Mouse (Mus musculus): ENCODE data around the gene Depdc7. TPM values are rescaled to one million over a fixed set of nuclear protein-coding genes. Genes with fewer than 3 reads are reported as not detected.

The Depdc7 gene
- polyA plus RNA-seq, 1 experiment from 2014 or later: 0.88 TPM

- 66% methylated on average over 1 of the region's 1 CpGs for WGBS
- Histone ChIP-seq H3K4me2 (ENCODE audit: low read length) (no peak overlapping the region), H3K9me3 (replicated peaks; ENCODE audit: control insufficient read depth, low read length, poor library complexity, severe bottlenecking) (no peaks in the 10 kb centered on the region), H3K4me3 (ENCODE audit: low read depth, low read length) (no peak overlapping the region), H3K27ac (ENCODE audit: low read length) (no peak overlapping the region), H3K9ac (ENCODE audit: low read depth, low read length) (no peak overlapping the region), H3K36me3 (ENCODE audit: control insufficient read depth, insufficient read depth, low read length) (no peaks in the 10 kb centered on the region), H3K4me1 (ENCODE audit: control insufficient read depth, insufficient read depth, low read length) (no peaks in the 10 kb centered on the region), H3K27me3 (ENCODE audit: control insufficient read depth, insufficient read depth, low read depth, low read length) (no peaks in the 10 kb centered on the region)
- ATAC-seq: no peak
Measured at GRCm38 (mm10) chr2:104727369-104727768, 15.3 kb downstream of the Depdc7 start.

DNA sequence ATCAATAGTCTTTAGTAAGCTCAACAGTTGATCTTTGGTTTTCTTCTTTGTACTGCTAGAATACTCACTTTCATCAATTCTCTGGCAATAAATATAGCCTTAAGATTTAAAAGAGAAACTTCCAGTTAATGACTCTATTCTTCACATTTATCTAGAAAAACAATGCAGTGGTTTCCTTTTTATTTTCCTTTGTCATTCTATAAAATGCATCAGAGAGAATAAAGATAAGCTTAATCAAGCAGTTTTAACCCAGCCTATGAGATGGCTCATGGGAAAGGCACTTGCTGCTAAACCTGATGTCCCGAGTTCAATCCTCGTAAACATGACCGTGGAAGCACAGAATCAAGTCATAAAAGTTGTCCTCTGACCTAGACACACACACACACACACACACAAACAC, 20.7 kb downstream of the Depdc7 start:
- Histone ChIP-seq H3K9ac (ENCODE audit: low read depth, low read length) (no peak overlapping the region), H3K36me3 (ENCODE audit: control insufficient read depth, insufficient read depth, low read length) (no peaks in the 10 kb centered on the region), H3K27me3 (ENCODE audit: control insufficient read depth, insufficient read depth, low read depth, low read length) (no peaks in the 10 kb centered on the region), H3K4me1 (ENCODE audit: control insufficient read depth, insufficient read depth, low read length) (no peaks in the 10 kb centered on the region), H3K4me3 (ENCODE audit: low read depth, low read length) (no peak overlapping the region), H3K9me3 (replicated peaks; ENCODE audit: control insufficient read depth, low read length, poor library complexity, severe bottlenecking) (no peaks in the 10 kb centered on the region), H3K4me2 (ENCODE audit: low read length) (no peak overlapping the region), H3K27ac (ENCODE audit: low read length) (no peak overlapping the region)
- 76% methylated on average over 3 of the region's 3 CpGs for WGBS
- no peak for ATAC-seq

GRCm38 (mm10) chr2:104717827-104718226, 24.9 kb downstream of the Depdc7 start:
- H3K36me3 ChIP-seq (ENCODE audit: control insufficient read depth, insufficient read depth, low read length): no peaks in the 10 kb centered on the region
- H3K4me2 ChIP-seq (ENCODE audit: low read length): no peak overlapping the region
- no peak overlapping the region for H3K9ac ChIP-seq (ENCODE audit: low read depth, low read length)
- H3K27ac ChIP-seq (ENCODE audit: low read length): no peak overlapping the region
- H3K4me3 ChIP-seq (ENCODE audit: low read depth, low read length): no peak overlapping the region
- H3K4me1 ChIP-seq (ENCODE audit: control insufficient read depth, insufficient read depth, low read length): no peaks in the 10 kb centered on the region
- H3K9me3 ChIP-seq (replicated peaks; ENCODE audit: control insufficient read depth, low read length, poor library complexity, severe bottlenecking): no peaks in the 10 kb centered on the region
- ATAC-seq: no peak
- no peaks in the 10 kb centered on the region for H3K27me3 ChIP-seq (ENCODE audit: control insufficient read depth, insufficient read depth, low read depth, low read length)
- 91% methylated on average over 4 of the region's 4 CpGs for WGBS

DNA sequence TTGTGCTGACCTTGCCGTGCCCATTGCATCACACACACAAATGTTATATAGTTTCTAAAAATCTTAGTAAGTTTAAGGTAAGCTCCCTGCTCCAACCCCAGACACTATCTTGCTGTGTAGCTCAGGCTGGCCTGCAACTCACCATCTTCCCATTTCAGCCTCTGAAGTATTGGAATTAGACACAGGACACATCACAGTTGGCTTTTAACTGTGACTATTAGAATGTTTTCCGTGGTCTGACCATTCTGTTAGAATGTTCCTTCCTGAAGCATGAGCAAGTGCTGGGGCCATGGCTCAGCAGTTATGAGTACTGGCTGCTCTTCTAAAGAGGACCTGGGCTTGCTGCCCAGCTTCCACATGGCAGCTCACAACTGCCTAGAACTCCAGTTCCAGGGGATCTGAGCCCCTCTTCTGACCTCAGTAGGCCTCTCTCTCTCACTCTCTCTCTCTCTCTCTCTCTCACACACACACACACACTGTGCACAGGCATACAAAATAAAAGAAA, 25.4 kb downstream of the Depdc7 start:
- no peak for ATAC-seq
- 92% methylated on average over 2 of the region's 2 CpGs for WGBS

GRCm38 (mm10) chr2:104716279-104716678, 26.4 kb downstream of the Depdc7 start, which contains the start of gene Pin1rt1:
TSS of gene Pin1rt1 (minus strand) at chr2:104716379.
- H3K9ac ChIP-seq (ENCODE audit: low read depth, low read length): no peak within 1 kb of the TSS
- no peak for ATAC-seq
- no peak within 1 kb of the TSS for H3K4me2 ChIP-seq (ENCODE audit: low read length)
- H3K36me3 ChIP-seq (ENCODE audit: control insufficient read depth, insufficient read depth, low read length): no peaks in the 10 kb centered on the region
- no peak within 1 kb of the TSS for H3K27ac ChIP-seq (ENCODE audit: low read length)
- H3K4me1 ChIP-seq (ENCODE audit: control insufficient read depth, insufficient read depth, low read length): no peaks in the 10 kb centered on the region; the same call in 1 of the 2 replicates
- WGBS: 90% methylated on average over 4 of the region's 4 CpGs
- H3K4me3 ChIP-seq (ENCODE audit: low read depth, low read length): no peak within 1 kb of the TSS
- no peaks in the 10 kb centered on the region for H3K9me3 ChIP-seq (replicated peaks; ENCODE audit: control insufficient read depth, low read length, poor library complexity, severe bottlenecking)
- H3K27me3 ChIP-seq (ENCODE audit: control insufficient read depth, insufficient read depth, low read depth, low read length): no peaks in the 10 kb centered on the region

More for the DNA sequence above, 25.4 kb downstream of the Depdc7 start:
- Histone ChIP-seq H3K4me3 (ENCODE audit: low read depth, low read length) (no peak overlapping the region), H3K36me3 (ENCODE audit: control insufficient read depth, insufficient read depth, low read length) (no peaks in the 10 kb centered on the region), H3K4me2 (ENCODE audit: low read length) (no peak overlapping the region), H3K27me3 (ENCODE audit: control insufficient read depth, insufficient read depth, low read depth, low read length) (no peaks in the 10 kb centered on the region), H3K27ac (ENCODE audit: low read length) (no peak overlapping the region), H3K9me3 (replicated peaks; ENCODE audit: control insufficient read depth, low read length, poor library complexity, severe bottlenecking) (no peaks in the 10 kb centered on the region), H3K9ac (ENCODE audit: low read depth, low read length) (no peak overlapping the region), H3K4me1 (ENCODE audit: control insufficient read depth, insufficient read depth, low read length) (no peaks in the 10 kb centered on the region; the same call in 1 of the 2 replicates)

DNA sequence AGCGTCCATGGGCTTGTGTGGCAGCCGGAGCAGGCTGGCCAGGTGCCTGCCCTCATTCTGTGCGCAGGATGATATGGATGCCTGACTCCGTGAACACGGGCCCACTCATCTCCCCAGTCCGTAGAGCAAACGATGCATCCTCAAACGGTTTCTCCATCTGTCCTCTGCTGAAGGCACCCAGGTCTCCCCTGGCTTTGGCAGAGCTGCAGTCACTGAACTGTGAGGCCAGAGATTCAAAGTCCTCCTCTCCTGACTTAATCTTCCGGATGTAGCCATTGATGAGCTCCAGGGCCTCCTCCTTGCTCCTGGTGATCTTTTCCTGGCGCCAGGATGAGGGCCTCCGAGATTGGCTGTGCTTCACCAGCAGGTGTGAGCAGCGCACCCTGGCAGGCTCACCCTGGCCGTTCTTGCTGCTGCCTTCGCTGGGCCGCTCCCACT, 28.4 kb downstream of the Depdc7 start:
- Histone ChIP-seq H3K27ac (ENCODE audit: low read length) (no peak overlapping the region), H3K4me2 (ENCODE audit: low read length) (no peak overlapping the region), H3K4me1 (ENCODE audit: control insufficient read depth, insufficient read depth, low read length) (peaks cover 11% of the 10 kb centered on the region), H3K27me3 (ENCODE audit: control insufficient read depth, insufficient read depth, low read depth, low read length) (no peaks in the 10 kb centered on the region), H3K9me3 (replicated peaks; ENCODE audit: control insufficient read depth, low read length, poor library complexity, severe bottlenecking) (no peaks in the 10 kb centered on the region), H3K4me3 (ENCODE audit: low read depth, low read length) (no peak overlapping the region), H3K36me3 (ENCODE audit: control insufficient read depth, insufficient read depth, low read length) (no peaks in the 10 kb centered on the region), H3K9ac (ENCODE audit: low read depth, low read length) (no peak overlapping the region)
- no peak for ATAC-seq
- 40% methylated on average over 15 of the region's 15 CpGs for WGBS

DNA sequence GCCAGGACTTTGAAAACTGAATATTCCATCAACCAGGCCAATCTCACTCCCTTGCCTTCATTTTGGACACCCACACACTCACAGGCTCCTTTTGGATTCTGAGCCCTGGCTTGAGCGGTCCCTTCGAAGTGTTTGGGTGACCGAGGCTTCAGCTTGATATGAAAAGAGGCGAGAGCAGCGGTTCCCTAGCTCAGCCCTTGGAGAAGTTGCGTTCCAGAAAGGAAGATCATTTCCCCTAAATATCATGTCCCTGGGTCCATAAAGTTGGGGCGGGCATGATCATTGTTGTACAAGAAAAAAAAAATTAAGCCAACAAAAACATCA, 30.2 kb downstream of the Depdc7 start:
- no peak for ATAC-seq
- no peaks in the 10 kb centered on the region for H3K27me3 ChIP-seq (ENCODE audit: control insufficient read depth, insufficient read depth, low read depth, low read length)
- H3K27ac ChIP-seq (ENCODE audit: low read length): peak overlapping the region; percentile 92
- H3K9ac ChIP-seq (ENCODE audit: low read depth, low read length): peak overlapping the region; percentile 89
- H3K4me3 ChIP-seq (ENCODE audit: low read depth, low read length): peak overlapping the region; percentile 79
- WGBS: 2% methylated on average over 7 of the region's 7 CpGs
- H3K36me3 ChIP-seq (ENCODE audit: control insufficient read depth, insufficient read depth, low read length): no peaks in the 10 kb centered on the region
- peak overlapping the region; percentile 56 for H3K4me2 ChIP-seq (ENCODE audit: low read length)
- H3K9me3 ChIP-seq (replicated peaks; ENCODE audit: control insufficient read depth, low read length, poor library complexity, severe bottlenecking): no peaks in the 10 kb centered on the region
- H3K4me1 ChIP-seq (ENCODE audit: control insufficient read depth, insufficient read depth, low read length): peaks cover 11% of the 10 kb centered on the region

- Histone ChIP-seq H3K9me3 (replicated peaks; ENCODE audit: control insufficient read depth, low read length, poor library complexity, severe bottlenecking) (no peaks in the 10 kb centered on the region), H3K36me3 (ENCODE audit: control insufficient read depth, insufficient read depth, low read length) (no peaks in the 10 kb centered on the region), H3K9ac (ENCODE audit: low read depth, low read length) (peak within 1 kb of the TSS; percentile 89), H3K4me3 (ENCODE audit: low read depth, low read length) (peak within 1 kb of the TSS; percentile 79), H3K27me3 (ENCODE audit: control insufficient read depth, insufficient read depth, low read depth, low read length) (no peaks in the 10 kb centered on the region), H3K4me2 (ENCODE audit: low read length) (peak within 1 kb of the TSS; percentile 56), H3K4me1 (ENCODE audit: control insufficient read depth, insufficient read depth, low read length) (peaks cover 11% of the 10 kb centered on the region), H3K27ac (ENCODE audit: low read length) (peak within 1 kb of the TSS; percentile 92)
- under 1% methylated on average over 79 of the region's 99 CpGs for WGBS
- ATAC-seq: peak; percentile 98
Measured at GRCm38 (mm10) chr2:104711585-104712485, 30.8 kb downstream of the Depdc7 start, which contains the start of gene Tcp11l1. TSS of gene Tcp11l1 (minus strand) at chr2:104712169.

Measured in midbrain, embryonic 16.5 days (tissue).